In the genomic region with DNA sequence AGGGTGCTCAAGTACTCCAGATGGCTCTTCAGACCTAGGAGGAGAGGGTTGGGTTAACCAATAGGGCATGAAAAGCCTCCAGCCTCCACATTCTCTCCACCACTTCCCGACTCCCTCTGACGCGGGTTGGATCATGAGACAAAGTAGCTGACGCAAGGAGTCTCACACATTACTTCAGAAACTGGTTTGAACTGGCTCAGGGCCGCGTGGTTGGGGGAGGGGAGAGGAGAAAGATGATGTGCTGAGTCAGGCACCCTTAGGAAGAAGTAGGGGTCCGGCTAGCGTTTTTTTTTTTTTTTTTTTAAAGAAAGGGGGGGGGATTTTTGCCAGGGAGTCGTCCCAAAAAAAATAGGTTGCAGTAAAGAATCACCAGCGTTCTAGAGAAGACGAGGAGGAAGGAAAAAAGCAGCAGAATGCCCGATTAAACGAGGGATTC, we compare ENCODE assay signal across 8 mouse cellular contexts. TPM values are rescaled to one million over a fixed set of nuclear protein-coding genes. Genes with fewer than 3 reads are reported as not detected.
A peak's percentile ranks its signal among the peaks of the same experiment; 100 is the strongest.
DNase-seq lines count a peak whose midpoint lies in the region; ATAC-seq lines count a peak whose summit lies in the region.

No protein-coding gene starts in this region.

- no peaks in the 10 kb centered on the region for H3K9me3 ChIP-seq in hindbrain, embryonic 14.5 days (ENCODE audit: control insufficient read depth, low read length)
- no peaks in the 10 kb centered on the region for H3K9me3 ChIP-seq in megakaryocyte, embryonic 14.5 days

- peaks cover 39% of the 10 kb centered on the region for H3K36me3 ChIP-seq in hindbrain, embryonic 14.5 days (replicated peaks; ENCODE audit: control insufficient read depth, insufficient read depth)
- H3K36me3 ChIP-seq in megakaryocyte, embryonic 14.5 days (replicated peaks; ENCODE audit: low read length), result peaks cover 50% of the 10 kb centered on the region

- WGBS in hindbrain, embryonic 14.5 days, result under 1% methylated on average over 13 of the region's 13 CpGs

- H3K27me3 ChIP-seq in hindbrain, embryonic 14.5 days (ENCODE audit: control insufficient read depth, insufficient read depth, low read length), result no peaks in the 10 kb centered on the region
- H3K27me3 ChIP-seq in megakaryocyte, embryonic 14.5 days (replicated peaks), result no peaks in the 10 kb centered on the region

- peak overlapping the region; percentile 60 for H3K4me2 ChIP-seq in hindbrain, embryonic 14.5 days (replicated peaks)

- H3K4me1 ChIP-seq in hindbrain, embryonic 14.5 days (replicated peaks; ENCODE audit: control insufficient read depth, insufficient read depth, low read length), result peaks cover 32% of the 10 kb centered on the region
- peaks cover 75% of the 10 kb centered on the region for H3K4me1 ChIP-seq in megakaryocyte, embryonic 14.5 days

- peak; percentile 87 for DNase-seq in WW6 (ENCODE audit: low read depth, low spot score)
- peak; percentile 19 to 25 for DNase-seq in cerebellum, postnatal 36 days
- DNase-seq in frontal cortex, postnatal 36 days (ENCODE audit: low spot score in 2 of 2), result peak; percentile 56 to 62
- DNase-seq in hindbrain, embryonic 14.5 days (ENCODE audit: low spot score), result peak; percentile 79
- peak; percentile 46 to 55 for DNase-seq in left cerebral cortex, adult 8-10 months (ENCODE audit: low spot score in 2 of 2)
- DNase-seq in right cerebral cortex, adult 2 months (ENCODE audit: low spot score in 2 of 2), result peak; percentile 46 to 64
- peak; percentile 79 for DNase-seq in urinary bladder, postnatal 14 days (ENCODE audit: low spot score)

- peak overlapping the region; percentile 67 for H3K9ac ChIP-seq in hindbrain, embryonic 14.5 days

- H3K4me3 ChIP-seq in hindbrain, embryonic 14.5 days (replicated peaks; ENCODE audit: low read length), result peak overlapping the region; percentile 68
- peak overlapping the region; percentile 100 for H3K4me3 ChIP-seq in megakaryocyte, embryonic 14.5 days (replicated peaks)

- ATAC-seq in hindbrain, embryonic 14.5 days (ENCODE audit: low FRiP score), result peak; percentile 71

- peak overlapping the region; percentile 87 for H3K27ac ChIP-seq in hindbrain, embryonic 14.5 days

RNA-seq across cellular contexts. Expression of gene Slc3a2, which starts 10.3 kb away (rescaled TPM):
- 161 and 174 TPM in 2 replicates for polyA plus RNA-seq in hindbrain, embryonic 14.5 days (2014; fragmentation: Nextera tagmentation; extraction: Ambion mirVana)
- total RNA-seq in left cerebral cortex, adult 8-10 months (2022), result 100 to 1,000 TPM; 147 to 155 (median 150) TPM
- 139 and 161 TPM in 2 replicates for polyA plus RNA-seq in megakaryocyte, embryonic 14.5 days (2012; ENCODE audit: insufficient read depth, low replicate concordance)

RNA-seq across cellular contexts. Expression of gene Wdr74, which starts 22.7 kb away (rescaled TPM):
- polyA plus RNA-seq in hindbrain, embryonic 14.5 days (2014; fragmentation: Nextera tagmentation; extraction: Ambion mirVana), result 80.7 and 80.8 TPM in 2 replicates
- total RNA-seq in left cerebral cortex, adult 8-10 months (2022), result 10 to 100 TPM; 43.0 to 47.5 (median 45.1) TPM
- polyA plus RNA-seq in megakaryocyte, embryonic 14.5 days (2012; ENCODE audit: insufficient read depth, low replicate concordance), result 3.7 and 16.5 TPM in 2 replicates

RNA-seq across cellular contexts. Expression of gene 1700092M07Rik, which starts 27.6 kb away (rescaled TPM):
- polyA plus RNA-seq in hindbrain, embryonic 14.5 days (2014; fragmentation: Nextera tagmentation; extraction: Ambion mirVana), result 0.84 and 0.90 TPM in 2 replicates
- total RNA-seq in left cerebral cortex, adult 8-10 months (2022), result 1 to 10 TPM in 2 of 4 experiments, not detected in 2; 1.4 to 2.0 TPM
- polyA plus RNA-seq in megakaryocyte, embryonic 14.5 days (2012; ENCODE audit: insufficient read depth, low replicate concordance), result 0.86 TPM in 1 of 2 replicates, not detected in the other

RNA-seq across cellular contexts. Expression of gene Stx5a, which starts 28.3 kb away (rescaled TPM):
- polyA plus RNA-seq in hindbrain, embryonic 14.5 days (2014; fragmentation: Nextera tagmentation; extraction: Ambion mirVana), result 102 and 103 TPM in 2 replicates
- total RNA-seq in left cerebral cortex, adult 8-10 months (2022), result 10 to 100 TPM; 59.6 to 66.4 (median 65.6) TPM
- 18.8 and 39.1 TPM in 2 replicates for polyA plus RNA-seq in megakaryocyte, embryonic 14.5 days (2012; ENCODE audit: insufficient read depth, low replicate concordance)

RNA-seq across cellular contexts. Expression of gene Nxf1, which starts 44.0 kb away (rescaled TPM):
- 120 and 125 TPM in 2 replicates for polyA plus RNA-seq in hindbrain, embryonic 14.5 days (2014; fragmentation: Nextera tagmentation; extraction: Ambion mirVana)
- total RNA-seq in left cerebral cortex, adult 8-10 months (2022), result 10 to 100 TPM; 77.1 to 88.0 (median 80.2) TPM
- polyA plus RNA-seq in megakaryocyte, embryonic 14.5 days (2012; ENCODE audit: insufficient read depth, low replicate concordance), result 10.6 and 13.3 TPM in 2 replicates

Comparison
In these comparisons a context has a peak if more than half of its experiments do, and no peak if none do; other contexts are left out.
1. Peak in every context shown above with its lines: DNase-seq, ATAC-seq, H3K4me3 ChIP-seq and H3K27ac ChIP-seq.
2. DNase-seq: peak in every context shown above with its lines; median percentile 87 in WW6; 79 in hindbrain, embryonic 14.5 days; 79 in urinary bladder, postnatal 14 days; 59 in frontal cortex, postnatal 36 days; 55 in right cerebral cortex, adult 2 months; 50 in left cerebral cortex, adult 8-10 months; 22 in cerebellum, postnatal 36 days.